In the genomic region with DNA sequence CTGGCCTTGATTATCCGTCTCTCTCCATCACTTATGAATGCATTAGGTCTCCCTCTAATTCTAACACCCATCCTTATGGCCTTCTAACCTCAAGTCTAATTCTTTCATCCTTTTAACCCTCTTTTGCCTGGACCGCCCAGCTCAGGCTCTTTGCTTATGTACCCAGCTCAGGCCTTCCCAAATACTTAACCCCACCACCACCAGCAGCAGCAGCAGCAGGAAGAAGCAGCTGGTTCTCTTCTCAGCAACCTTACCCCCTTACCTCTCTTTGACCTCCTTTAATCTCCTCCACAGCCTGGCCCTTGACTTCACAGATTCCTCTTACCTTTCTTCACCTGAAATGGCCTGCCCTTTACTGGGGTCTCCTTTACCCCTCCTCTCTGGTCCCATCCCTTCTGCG, we compare ENCODE assay signal across 8 mouse cellular contexts.
DNase-seq lines count a peak whose midpoint lies in the region; ATAC-seq and TF ChIP-seq lines count a peak whose summit lies in the region.

No protein-coding gene starts in this region.

- H3K4me1 ChIP-seq in cerebellum, adult 2 months (ENCODE audit: control insufficient read depth, insufficient read depth, low read length) = peaks cover 4% of the 10 kb centered on the region; the same call in 1 of the 2 replicates
- peaks cover 20% of the 10 kb centered on the region for H3K4me1 ChIP-seq in testis, adult 2 months (ENCODE audit: control insufficient read depth, insufficient read depth, low read length)
- H3K4me1 ChIP-seq in limb, embryonic 12.5 days (replicated peaks) = peaks cover 32% of the 10 kb centered on the region
- peaks cover 22% of the 10 kb centered on the region; the same call in 1 of the 2 replicates for H3K4me1 ChIP-seq in stomach, embryonic 14.5 days (ENCODE audit: control insufficient read depth, insufficient read depth, low read length)

- no peak for TF ChIP-seq POLR2A in cerebellum, adult 2 months (IDR thresholded peaks at IDR 0.05; ENCODE audit: borderline replicate concordance, insufficient read depth, low read length)
- no peak for TF ChIP-seq POLR2A in testis, adult 2 months (IDR thresholded peaks at IDR 0.05; ENCODE audit: control insufficient read depth, low read depth, low read length)

- TF ChIP-seq CTCF in cerebellum, adult 2 months (IDR thresholded peaks at IDR 0.05; ENCODE audit: borderline replicate concordance, insufficient read depth, low read depth, low read length) = no peak
- TF ChIP-seq CTCF in testis, adult 2 months (IDR thresholded peaks at IDR 0.05; ENCODE audit: control insufficient read depth, insufficient read depth, insufficient replicate concordance, low read depth, low read length) = no peak

- H3K4me2 ChIP-seq in limb, embryonic 12.5 days = peak overlapping the region; percentile 67
- H3K4me2 ChIP-seq in stomach, embryonic 14.5 days (replicated peaks; ENCODE audit: low read depth, low read length) = peak overlapping the region; percentile 59

- no peak overlapping the region for H3K9ac ChIP-seq in limb, embryonic 12.5 days (replicated peaks)
- H3K9ac ChIP-seq in stomach, embryonic 14.5 days (replicated peaks; ENCODE audit: low read depth, low read length) = no peak overlapping the region

- H3K4me3 ChIP-seq in cerebellum, adult 2 months (replicated peaks; ENCODE audit: insufficient read depth, low read depth, low read length) = peak overlapping the region; percentile 73
- H3K4me3 ChIP-seq in testis, adult 2 months (ENCODE audit: control insufficient read depth, low read depth, low read length) = peak overlapping the region; percentile 87
- H3K4me3 ChIP-seq in limb, embryonic 12.5 days (replicated peaks) = peak overlapping the region; percentile 38
- peak overlapping the region; percentile 27; the same call in 1 of the 2 replicates for H3K4me3 ChIP-seq in stomach, embryonic 14.5 days (ENCODE audit: low read depth, low read length)

- no peaks in the 10 kb centered on the region for H3K27me3 ChIP-seq in cerebellum, adult 2 months (ENCODE audit: control insufficient read depth, insufficient read depth, low read length)
- H3K27me3 ChIP-seq in testis, adult 2 months (ENCODE audit: control insufficient read depth, insufficient read depth, low read length) = no peaks in the 10 kb centered on the region; the same call in none of the 2 replicates
- peaks cover 95% of the 10 kb centered on the region for H3K27me3 ChIP-seq in limb, embryonic 12.5 days
- peaks cover 35% of the 10 kb centered on the region for H3K27me3 ChIP-seq in stomach, embryonic 14.5 days (ENCODE audit: control insufficient read depth, insufficient read depth, low read length)

- H3K36me3 ChIP-seq in testis, adult 2 months (ENCODE audit: control insufficient read depth, insufficient read depth, low read length) = no peaks in the 10 kb centered on the region
- H3K36me3 ChIP-seq in limb, embryonic 12.5 days = no peaks in the 10 kb centered on the region
- no peaks in the 10 kb centered on the region for H3K36me3 ChIP-seq in stomach, embryonic 14.5 days (ENCODE audit: control insufficient read depth, insufficient read depth, low read length)

- H3K9me3 ChIP-seq in limb, embryonic 12.5 days = no peaks in the 10 kb centered on the region
- H3K9me3 ChIP-seq in stomach, embryonic 14.5 days (ENCODE audit: control insufficient read depth, low read depth, low read length) = no peaks in the 10 kb centered on the region

- DNase-seq in cerebellum, adult 2 months = no peak
- no peak for DNase-seq in testis, postnatal 10 days (ENCODE audit: low spot score)
- DNase-seq in layer of hippocampus, adult 9-10 months (ENCODE audit: low spot score) = no peak
- DNase-seq in gastrocnemius, postnatal 4 days (ENCODE audit: low spot score in 2 of 2) = no peak

- peak overlapping the region; percentile 87 for H3K27ac ChIP-seq in cerebellum, adult 2 months (ENCODE audit: insufficient read depth, low read length)
- peak overlapping the region; percentile 91 for H3K27ac ChIP-seq in testis, adult 2 months (ENCODE audit: control insufficient read depth, insufficient read depth, low read depth, low read length)
- H3K27ac ChIP-seq in limb, embryonic 12.5 days = no peak overlapping the region
- H3K27ac ChIP-seq in stomach, embryonic 14.5 days (ENCODE audit: low read length) = no peak overlapping the region

- no peak for ATAC-seq in cerebellum, adult (ENCODE audit: insufficient number of reproducible peaks, low FRiP score, low TSS enrichment)
- ATAC-seq in limb, embryonic 12.5 days (ENCODE audit: insufficient number of reproducible peaks, insufficient read depth, low FRiP score, low TSS enrichment, low read depth) = no peak
- ATAC-seq in stomach, embryonic 14.5 days (ENCODE audit: insufficient number of reproducible peaks, insufficient read depth, low FRiP score, low read depth) = no peak

- WGBS in cerebellum, adult 2 months = 70% methylated on average over 3 of the region's 3 CpGs
- WGBS in limb, embryonic 12.5 days = 16% methylated on average over 3 of the region's 3 CpGs
- 41% methylated on average over 3 of the region's 3 CpGs for WGBS in stomach, embryonic 14.5 days

Comparison
In these comparisons a context has a peak if more than half of its experiments do, and no peak if none do; other contexts are left out.
1. H3K27ac ChIP-seq: peak in cerebellum, adult 2 months (single experiment) and testis, adult 2 months (single experiment); none in limb, embryonic 12.5 days (single experiment) and stomach, embryonic 14.5 days (single experiment).
2. H3K4me3 ChIP-seq: peak in every context shown above with its lines; median percentile 87 in testis, adult 2 months; 73 in cerebellum, adult 2 months; 38 in limb, embryonic 12.5 days; 27 in stomach, embryonic 14.5 days.